Mouse (Mus musculus) thymus, postnatal 14 days (tissue): ENCODE measurements around the gene Bcap31.
"Not testable (repeated sequence)": the region's sequence is repeated elsewhere in the genome, so short reads cannot be mapped to it uniquely, and the experiment has no call there.

ENCODE experiments used
- DNase-seq: peaks from one replicate; pipeline ENCODE4 v3.0.0; 2021

Bcap31 gene

GRCm38 (mm10) chrX:73716109-73716661 lies at the start of gene Bcap31, which contains the start of gene Abcd1:
Bcap31 (minus strand) TSS chrX:73716175.
Abcd1 (plus strand) TSS chrX:73716597.
- peak; percentile 97 for DNase-seq

GRCm38 (mm10) chrX:73765311-73765710 lies 49.3 kb upstream of the Bcap31 start:
- DNase-seq: no peak

- DNase-seq: no peak
Measured at GRCm38 (mm10) chrX:73758611-73759290, 42.8 kb upstream of the Bcap31 start.

DNA sequence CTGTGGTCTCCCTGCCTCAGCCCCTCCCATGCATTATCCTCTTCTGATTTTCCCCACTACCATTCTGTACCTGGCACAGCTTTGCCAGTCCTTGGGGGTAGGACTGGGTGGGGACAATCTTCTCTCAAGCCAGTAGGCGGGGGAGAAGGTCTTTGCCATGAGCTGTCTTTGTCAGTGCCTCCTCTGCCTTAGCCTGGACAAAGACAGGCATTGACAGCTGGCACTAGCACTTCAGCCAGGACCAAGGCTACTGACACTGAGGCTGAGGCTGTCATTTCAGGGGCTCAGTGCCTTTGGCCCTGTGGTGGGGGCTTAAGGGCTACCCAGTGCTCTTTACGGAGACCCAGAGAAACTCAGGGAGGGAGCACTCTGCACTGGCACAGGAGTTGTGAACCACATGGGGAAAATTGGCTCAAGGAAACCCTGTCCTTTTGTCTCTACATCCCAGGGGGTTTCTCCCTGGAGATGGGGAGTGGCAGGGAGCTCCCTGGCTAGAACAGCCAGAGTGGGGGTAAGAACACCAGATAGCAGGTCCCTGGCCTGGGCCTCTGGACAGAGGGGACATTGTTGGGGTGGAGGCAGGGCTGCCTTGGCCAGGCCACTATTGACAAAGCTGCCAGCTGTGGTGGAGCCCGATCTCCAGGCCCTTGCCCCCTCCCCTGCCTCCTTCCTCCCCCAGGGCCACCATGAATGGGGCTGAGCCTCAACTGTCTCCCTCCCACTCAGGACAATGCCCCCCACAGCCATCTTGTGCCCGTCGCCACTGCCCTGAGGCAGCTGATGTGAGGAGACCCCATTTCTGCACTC lies 40.6 kb upstream of the Bcap31 start, which contains the start of gene Plxnb3:
Plxnb3 (plus strand) TSS at position 757 of the 807 bp plus-strand sequence.
- DNase-seq: no peak

- no peak for DNase-seq
Measured at GRCm38 (mm10) chrX:73748977-73749376, 33.0 kb upstream of the Bcap31 start.

GRCm38 (mm10) chrX:73744774-73745481 lies 29.0 kb upstream of the Bcap31 start:
- DNase-seq: no peak

DNA sequence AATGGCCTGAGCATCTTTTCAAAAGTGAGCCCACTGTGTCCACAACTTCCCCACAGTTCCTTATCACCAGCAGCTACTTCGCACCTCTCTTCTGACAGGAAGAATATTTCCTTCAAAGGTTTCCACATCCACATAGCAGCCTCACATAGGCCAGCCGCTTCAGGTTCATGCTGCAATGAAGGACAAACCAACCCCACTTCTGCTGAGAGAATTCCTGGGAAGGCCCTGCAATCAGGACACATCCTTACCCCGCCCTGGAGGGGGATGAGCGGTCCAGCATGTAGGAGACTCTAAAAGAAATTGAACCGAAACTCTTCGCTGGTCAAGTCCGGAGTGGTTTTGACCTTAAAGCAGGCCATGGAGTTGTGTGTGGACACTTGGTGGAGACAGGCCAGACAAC lies 23.9 kb upstream of the Bcap31 start:
- DNase-seq: not testable (repeated sequence)

- DNase-seq: no peak
Measured at GRCm38 (mm10) chrX:73739151-73739550, 23.2 kb upstream of the Bcap31 start.

GRCm38 (mm10) chrX:73738155-73738554 lies 22.2 kb upstream of the Bcap31 start:
- DNase-seq: peak; percentile 9

- no peak for DNase-seq
Measured at GRCm38 (mm10) chrX:73730908-73731307, 14.9 kb upstream of the Bcap31 start.

GRCm38 (mm10) chrX:73718686-73719362 lies 2.8 kb upstream of the Bcap31 start:
- peak; percentile 39 for DNase-seq

DNA sequence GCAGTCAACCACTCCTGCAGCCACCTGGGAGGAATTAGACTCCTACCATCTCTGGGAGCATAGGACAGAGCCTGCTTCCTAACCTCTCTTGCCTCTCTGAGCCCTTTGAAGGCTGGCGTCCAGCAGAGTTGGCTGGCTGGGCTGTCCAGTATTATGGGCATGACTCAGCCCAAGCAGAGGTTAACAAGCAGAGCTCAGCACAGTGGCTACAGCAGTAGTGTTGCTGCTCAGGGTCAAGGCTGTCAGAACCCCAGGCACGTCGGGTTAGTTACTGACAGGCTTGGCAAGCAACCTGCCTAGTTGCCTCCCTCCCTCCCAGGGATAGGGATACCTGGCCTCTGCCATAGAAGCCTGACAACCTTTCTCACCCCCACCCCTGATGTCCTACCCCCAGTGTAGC lies 2.3 kb upstream of the Bcap31 start:
- DNase-seq: no peak

DNA sequence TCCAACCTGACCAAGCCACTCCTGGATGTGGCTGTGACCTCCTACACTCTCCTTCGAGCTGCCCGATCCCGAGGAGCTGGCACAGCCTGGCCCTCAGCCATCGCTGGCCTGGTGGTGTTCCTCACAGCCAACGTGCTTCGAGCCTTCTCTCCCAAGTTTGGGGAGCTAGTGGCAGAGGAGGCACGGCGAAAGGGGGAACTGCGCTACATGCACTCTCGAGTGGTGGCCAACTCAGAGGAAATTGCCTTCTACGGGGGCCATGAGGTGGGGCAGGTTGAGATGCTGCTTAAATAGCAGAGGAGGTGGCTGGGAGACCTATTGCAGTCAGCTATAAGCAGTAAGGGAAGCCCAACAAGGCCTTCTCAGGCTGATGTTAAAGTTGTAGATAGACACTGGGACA lies 1.7 kb upstream of the Bcap31 start:
- peak; percentile 57 for DNase-seq

GRCm38 (mm10) chrX:73716709-73717545 lies 952 bp upstream of the Bcap31 start:
- peak; percentile 35 for DNase-seq

- DNase-seq: peak; percentile 61
Measured at GRCm38 (mm10) chrX:73715476-73716108, 383 bp downstream of the Bcap31 start.

GRCm38 (mm10) chrX:73700472-73700871 lies 15.5 kb downstream of the Bcap31 start:
- peak; percentile 33 for DNase-seq

DNA sequence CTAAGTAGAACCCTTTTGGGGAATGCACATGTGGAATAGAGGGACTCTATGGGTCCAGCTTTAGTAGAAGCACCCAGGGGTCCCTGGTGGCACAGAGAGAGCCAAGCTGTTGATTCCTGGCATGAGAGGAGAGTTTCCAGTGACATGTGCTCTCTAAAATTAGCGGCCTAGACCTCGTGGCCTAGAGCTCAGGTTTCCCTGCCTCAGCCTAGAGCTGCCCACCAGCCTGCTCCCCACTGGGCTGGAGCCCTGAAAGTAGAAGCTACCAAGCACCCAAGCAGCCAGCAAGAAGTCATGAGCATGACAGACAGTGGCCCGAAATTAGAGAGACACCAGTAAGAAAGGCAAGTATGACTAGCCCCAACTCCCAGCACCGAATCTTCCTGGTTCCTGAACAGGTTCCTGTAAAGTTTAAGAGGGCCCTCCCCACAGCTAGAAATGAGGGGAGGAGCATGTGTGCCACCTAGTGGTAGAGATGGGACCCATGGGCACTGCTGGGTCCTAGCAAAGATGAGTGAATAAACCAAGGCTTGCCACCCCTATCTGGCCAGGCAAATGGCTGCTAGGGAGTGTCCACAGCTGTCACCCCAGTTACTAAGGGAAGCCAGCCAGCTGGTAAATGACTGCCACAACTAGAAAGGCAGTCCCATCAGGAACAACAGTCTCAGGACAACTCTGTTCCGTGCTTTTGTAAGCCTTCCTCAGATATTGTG lies 24.9 kb downstream of the Bcap31 start:
- DNase-seq: peak; percentile 59

DNA sequence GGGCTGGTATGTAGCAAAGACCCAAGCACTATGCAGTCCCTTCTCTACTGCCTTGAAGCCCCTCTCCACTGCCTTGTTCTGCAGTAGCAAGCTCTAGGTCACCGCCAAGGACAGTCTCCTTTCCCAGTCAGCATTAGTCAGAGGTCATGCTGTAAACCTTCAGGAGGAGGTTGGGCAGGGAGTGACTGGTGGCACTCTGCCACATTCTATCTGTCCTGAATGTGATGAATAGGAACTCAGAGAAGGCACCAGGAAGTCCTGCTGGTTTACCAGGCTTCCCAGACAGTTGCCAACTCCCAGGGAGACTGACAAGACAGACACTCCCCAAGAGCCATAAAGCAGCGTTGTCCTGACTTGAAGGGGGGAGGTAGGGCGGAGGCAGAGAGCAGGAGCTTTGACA lies 30.3 kb downstream of the Bcap31 start:
- DNase-seq: no peak

- no peak for DNase-seq
Measured at GRCm38 (mm10) chrX:73684978-73685377, 31.0 kb downstream of the Bcap31 start.

GRCm38 (mm10) chrX:73684156-73684555 lies 31.8 kb downstream of the Bcap31 start:
- DNase-seq: no peak
